In the genomic region with DNA sequence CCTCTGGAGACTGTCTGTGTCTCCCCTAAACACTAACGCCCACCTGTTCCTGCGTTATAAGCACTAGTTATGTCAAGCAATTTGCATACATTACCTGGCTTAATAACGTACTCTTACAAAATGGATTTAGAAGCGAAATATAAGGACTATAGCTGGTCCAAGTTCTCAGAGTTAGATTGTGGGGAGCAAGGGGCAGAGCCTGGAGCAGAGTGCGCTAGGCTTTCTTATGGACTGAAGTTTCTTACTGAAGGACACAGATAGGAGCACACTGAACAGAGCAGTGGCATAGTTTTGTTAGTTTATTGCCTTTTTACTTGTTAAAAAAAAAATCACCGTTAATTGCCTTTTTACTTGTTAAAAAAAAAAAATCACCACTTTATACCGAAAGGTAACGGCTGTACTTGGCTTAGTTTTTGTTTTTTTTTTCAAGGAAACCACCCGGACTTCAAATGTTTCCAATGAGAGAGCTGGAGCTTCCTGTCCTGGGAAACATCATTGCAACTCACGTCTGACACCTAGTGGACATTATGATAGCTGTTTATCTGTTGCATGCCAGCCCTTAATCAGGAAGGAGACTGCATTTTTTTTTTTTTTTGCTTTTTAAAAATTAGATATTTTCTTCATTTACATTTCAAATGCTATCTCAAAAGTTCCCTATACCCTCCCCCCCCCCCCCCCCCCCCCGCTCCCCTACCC, we compare ENCODE assay signal across 8 mouse cellular contexts. TPM values are rescaled to one million over a fixed set of nuclear protein-coding genes. Genes with fewer than 3 reads are reported as not detected.
DNase-seq lines count a peak whose midpoint lies in the region; ATAC-seq lines count a peak whose summit lies in the region.

No protein-coding gene starts in this region.

- H3K27me3 ChIP-seq in heart, embryonic 14.5 days (ENCODE audit: control insufficient read depth, insufficient read depth, low read length), result no peaks in the 10 kb centered on the region
- H3K27me3 ChIP-seq in liver, embryonic 13.5 days, result no peaks in the 10 kb centered on the region

- H3K9me3 ChIP-seq in heart, embryonic 14.5 days (ENCODE audit: control insufficient read depth, low read length), result no peaks in the 10 kb centered on the region
- H3K9me3 ChIP-seq in liver, embryonic 13.5 days (replicated peaks), result no peaks in the 10 kb centered on the region

- peak overlapping the region; percentile 60 for H3K4me2 ChIP-seq in heart, embryonic 14.5 days (ENCODE audit: low read length)
- H3K4me2 ChIP-seq in liver, embryonic 13.5 days, result peak overlapping the region; percentile 3; the same call in 1 of the 2 replicates

- H3K36me3 ChIP-seq in heart, embryonic 14.5 days (ENCODE audit: control insufficient read depth, insufficient read depth, low read length), result no peaks in the 10 kb centered on the region
- no peaks in the 10 kb centered on the region for H3K36me3 ChIP-seq in liver, embryonic 13.5 days

- 37% methylated on average over 10 of the region's 11 CpGs for WGBS in heart, embryonic 14.5 days
- 40% methylated on average over 10 of the region's 11 CpGs for WGBS in liver, embryonic 13.5 days (ENCODE audit: insufficient replicate concordance)

- intact Hi-C loops in heart, postnatal 25 days (cut with DNase I), result loop anchor here (2.0 to 5.0 kb wide), 2 partner anchors 93 to 200 kb away; partner anchors contain the start of gene Tmeff1

- H3K4me1 ChIP-seq in heart, embryonic 14.5 days (ENCODE audit: control insufficient read depth in 2 of 2, insufficient read depth in 2 of 2, low read length in 2 of 2), result peaks cover 2 to 8% of the 10 kb centered on the region in 2 experiments; a peak in 2 of 4 replicates
- H3K4me1 ChIP-seq in liver, embryonic 13.5 days (replicated peaks), result peaks cover 9% of the 10 kb centered on the region; the same call in 1 of the 2 replicates

- H3K9ac ChIP-seq in heart, embryonic 14.5 days (ENCODE audit: low read length), result no peak overlapping the region; the same call in 1 of the 2 replicates
- H3K9ac ChIP-seq in liver, embryonic 13.5 days, result no peak overlapping the region

- DNase-seq in heart, adult 9 months (ENCODE audit: low spot score in 2 of 2), result peak; percentile 30 to 46
- DNase-seq in heart, postnatal 25 days (ENCODE audit: low spot score), result no peak
- peak; percentile 55 for DNase-seq in c-Kit-positive CD71-positive TER-119-negative erythroid progenitor cells, embryonic 14.5 days (ENCODE audit: low read depth)
- DNase-seq in liver, embryonic 13.5 days, result peak; percentile 11
- DNase-seq in skeletal muscle tissue, adult 2 months (ENCODE audit: low read depth, low spot score), result peak; percentile 55
- DNase-seq in right cerebral cortex, postnatal 4 days, result no peak

- H3K4me3 ChIP-seq in heart, embryonic 14.5 days (ENCODE audit: control insufficient read depth in 1 of 2, insufficient read depth in 1 of 2, low read depth in 1 of 2, low read length in 2 of 2), result peak overlapping the region in 1 of 2 experiments; percentile 24; a peak in 2 of 4 replicates
- H3K4me3 ChIP-seq in liver, embryonic 13.5 days (replicated peaks), result no peak overlapping the region

- ATAC-seq in CD4-positive, CD25-positive, alpha-beta regulatory T cell, adult 4 months, result peak; percentile 56
- ATAC-seq in heart, embryonic 14.5 days (ENCODE audit: insufficient number of reproducible peaks, insufficient read depth, low FRiP score, low read depth), result no peak
- no peak for ATAC-seq in liver, embryonic 13.5 days (ENCODE audit: low read depth)

- no peak overlapping the region; a peak in 1 of 4 replicates for H3K27ac ChIP-seq in heart, embryonic 14.5 days (replicated peaks in 1 of 2; ENCODE audit: control insufficient read depth in 1 of 2, insufficient read depth in 1 of 2, low read depth in 2 of 2, low read length in 2 of 2)
- H3K27ac ChIP-seq in liver, embryonic 13.5 days, result no peak overlapping the region

RNA-seq across cellular contexts. Expression of gene Cavin4, which starts 17.5 kb away (rescaled TPM):
- total RNA-seq in heart, postnatal 25 days (2021), result 100 to 1,000 TPM; 105 to 112 TPM
- not detected for polyA plus RNA-seq in CD4-positive, CD25-positive, alpha-beta regulatory T cell, adult 4 months (2017; shearing (Covaris generic))
- polyA plus RNA-seq in heart, embryonic 14.5 days (2014; fragmentation: Nextera tagmentation; extraction: Ambion mirVana), result 8.9 and 9.0 TPM in 2 replicates
- polyA plus RNA-seq in liver, embryonic 13.5 days (2015; fragmentation: Nextera tagmentation; extraction: Ambion mirVana), result 0.08 and 0.12 TPM in 2 replicates

Comparison
In these comparisons a context has a peak if more than half of its experiments do, and no peak if none do; other contexts are left out.
1. DNase-seq: peak in heart, adult 9 months (2 of 2), c-Kit-positive CD71-positive TER-119-negative erythroid progenitor cells, embryonic 14.5 days (single experiment), liver, embryonic 13.5 days (single experiment) and skeletal muscle tissue, adult 2 months (single experiment); none in heart, postnatal 25 days (single experiment) and right cerebral cortex, postnatal 4 days (single experiment).